Mouse (Mus musculus): Measurements from ENCODE around the gene Znhit6.

- TF ChIP-seq CTCF (IDR thresholded peaks at IDR 0.05; ENCODE audit: low read depth) (no peak), EP300 (IDR thresholded peaks at IDR 0.05; ENCODE audit: low read depth) (no peak)
Measured at GRCm38 (mm10) chr3:145650298-145651011, 74.5 kb downstream of the Znhit6 start.

All from liver, embryonic 14.5 days (tissue).